Mouse (Mus musculus) myocyte (in vitro differentiated cells): ENCODE results near the gene 8030474K03Rik.

Experiments
- MYOD1 ChIP-seq, 3 experiments: IDR thresholded peaks; one replicate each; pipeline ENCODE4 v1.6.1; 2011; ENCODE audit warnings: control low read depth in 2 of 3, low read depth in 2 of 3, mild to moderate bottlenecking in 2 of 3, moderate library complexity in 1 of 3; ENCODE audit not compliant: insufficient read length in 2 of 3, control insufficient read depth in 1 of 3
- POLR2A ChIP-seq: IDR thresholded peaks from one replicate; pipeline ENCODE4 v1.6.1; 2011; ENCODE audit warnings: low read depth, mild to moderate bottlenecking, control low read depth, moderate library complexity; ENCODE audit not compliant: insufficient read length
- POLR2AphosphoS2 ChIP-seq: IDR thresholded peaks from one replicate; pipeline ENCODE4 v1.6.1; 2011; ENCODE audit warnings: low read depth, control low read depth; ENCODE audit not compliant: insufficient read length
- REST ChIP-seq: IDR thresholded peaks from one replicate; pipeline ENCODE4 v1.6.1; 2011; ENCODE audit warnings: mild to moderate bottlenecking, control low read depth, moderate library complexity; ENCODE audit not compliant: insufficient read depth, insufficient read length

DNA sequence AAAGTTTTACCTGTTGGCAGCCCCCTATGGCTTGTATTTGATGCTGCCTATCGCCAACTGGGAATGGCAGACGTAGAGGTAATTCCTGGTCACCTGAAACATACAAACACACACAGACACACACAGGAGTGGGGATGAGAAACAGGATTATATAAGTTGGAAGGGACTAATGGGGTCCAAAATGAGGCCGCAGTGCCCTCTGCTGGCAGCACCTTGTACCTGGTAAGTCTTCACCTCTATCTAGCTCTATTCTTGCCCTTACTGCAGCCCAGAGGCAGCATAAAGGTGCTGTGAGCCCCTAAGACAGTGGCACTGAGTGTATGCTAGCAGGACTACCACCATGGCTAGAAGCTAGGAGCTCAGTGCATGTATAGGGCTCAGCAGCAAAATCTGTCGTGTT is 2.9 kb upstream of the 8030474K03Rik start:
- TF ChIP-seq MYOD1 (IDR thresholded peaks at IDR 0.05; ENCODE audit: control insufficient read depth in 1 of 3, insufficient read length in 2 of 3, low read depth in 2 of 3) (no peak), REST (no peak), POLR2A (no peak), POLR2AphosphoS2 (no peak)
